Mouse (Mus musculus): Measurements from ENCODE around the gene Gsto2.
"Not testable (repeated sequence)": the region's sequence is repeated elsewhere in the genome, so short reads cannot be mapped to it uniquely, and the experiment has no call there.

Gsto2 gene

DNA sequence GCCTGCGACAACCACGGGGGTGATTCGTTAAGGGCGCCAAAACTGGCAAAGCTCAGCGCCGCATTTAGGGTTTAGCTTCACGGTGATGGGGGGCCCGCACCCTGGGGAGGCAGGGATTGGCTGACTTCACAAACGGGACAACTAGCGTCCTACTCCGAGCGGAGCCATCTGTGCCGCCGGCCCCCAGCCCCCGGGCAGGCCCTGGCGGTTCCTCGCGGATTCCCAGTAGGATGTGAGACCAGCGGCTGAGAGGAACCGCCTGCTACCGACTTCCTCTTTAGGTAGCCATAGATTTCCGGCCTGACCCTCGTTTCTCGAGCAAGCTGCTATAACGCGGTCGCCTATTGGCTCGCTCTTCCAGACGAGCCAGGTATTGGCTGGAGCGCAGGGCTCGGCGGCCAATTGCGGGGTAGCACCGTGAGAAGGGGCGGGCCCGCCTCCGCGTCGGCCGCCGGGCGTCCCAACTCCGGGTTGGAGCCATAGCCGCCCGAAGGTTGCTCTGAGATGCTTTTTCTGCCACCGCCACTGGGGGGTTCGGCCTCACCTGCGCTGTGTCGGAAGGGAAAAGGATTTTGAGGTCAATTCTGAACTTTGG is at the start of gene Gsto2:
Gsto2 (plus strand) TSS at position 182 of the 595 bp plus-strand sequence.
- POLR2A ChIA-PET, result interaction anchor here (0.5 to 2.4 kb wide), 15 partner anchors 9 to 329 kb away, joined by 3 to 17 read pairs (median 3); partner anchors contain the start of gene Gsto1 (in 1 of the 4)
- CTCF ChIA-PET, result interaction anchor here (0.5 to 1.4 kb wide), 9 partner anchors 11 to 509 kb away, joined by 3 to 8 read pairs (median 3); no protein-coding TSS in a partner anchor

DNA sequence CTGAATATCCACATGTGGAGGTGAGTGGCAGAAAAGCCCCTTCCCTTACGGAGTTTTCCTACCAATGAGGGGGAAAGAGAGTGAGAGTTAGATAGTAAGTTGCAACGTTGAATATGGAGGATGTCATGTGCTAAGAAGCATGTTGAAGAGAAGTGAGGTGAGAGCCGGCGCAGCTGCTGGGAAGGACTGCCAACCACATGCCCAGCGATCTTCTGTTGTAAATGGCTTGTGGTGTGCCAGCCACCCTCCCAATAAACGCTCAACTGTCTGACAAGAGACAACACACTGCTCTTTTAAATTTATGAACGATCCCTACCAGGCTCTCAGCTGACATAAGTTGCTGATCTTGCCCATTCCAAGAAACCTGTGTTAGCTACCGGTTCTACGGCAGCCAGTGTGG is 47.6 kb upstream of the Gsto2 start:
- CTCF ChIA-PET, result no interaction called here
- POLR2A ChIA-PET, result no interaction called here

DNA sequence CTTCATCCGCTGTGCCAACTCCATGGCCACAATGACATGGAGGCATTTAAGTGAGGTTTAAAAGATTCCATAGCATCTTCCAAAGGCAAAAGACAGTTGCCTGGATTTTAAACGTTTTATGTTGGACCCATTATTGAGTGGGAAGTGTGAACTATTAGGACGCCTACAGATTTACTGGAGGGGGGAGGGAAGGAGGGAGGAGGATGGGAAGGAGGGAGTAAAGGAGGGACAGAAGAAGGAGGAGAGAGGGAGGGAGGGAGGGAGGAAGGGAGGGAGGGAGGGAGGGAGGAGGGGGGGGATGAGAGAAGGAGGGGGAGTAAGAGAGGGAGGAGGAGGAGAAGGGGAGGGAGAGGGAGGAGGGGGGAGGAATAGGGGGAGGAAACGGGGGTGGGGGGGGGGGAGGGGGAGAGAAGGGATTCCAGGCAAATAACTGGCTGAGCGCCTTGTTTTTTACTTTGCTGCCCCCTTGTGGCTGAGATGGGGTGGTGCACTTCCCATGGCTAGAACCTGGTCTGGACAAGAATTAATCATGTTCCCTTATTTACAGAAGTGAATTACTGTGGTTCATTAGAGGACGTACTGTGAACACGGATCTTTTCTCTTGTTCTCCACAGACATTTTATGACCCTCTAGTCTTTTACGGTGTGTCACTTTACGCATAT is 44.4 kb upstream of the Gsto2 start:
- ChIA-PET CTCF (interaction anchor here in 3 of 4 experiments (0.5 to 1.1 kb wide), 6 partner anchors 10 to 237 kb away, joined by 3 to 5 read pairs (median 3); no protein-coding TSS in a partner anchor), POLR2A (interaction anchor here in 1 of 4 experiments (0.6 to 1.6 kb wide), 4 partner anchors 8 to 74 kb away, joined by 3 to 5 read pairs (median 5); no protein-coding TSS in a partner anchor)

DNA sequence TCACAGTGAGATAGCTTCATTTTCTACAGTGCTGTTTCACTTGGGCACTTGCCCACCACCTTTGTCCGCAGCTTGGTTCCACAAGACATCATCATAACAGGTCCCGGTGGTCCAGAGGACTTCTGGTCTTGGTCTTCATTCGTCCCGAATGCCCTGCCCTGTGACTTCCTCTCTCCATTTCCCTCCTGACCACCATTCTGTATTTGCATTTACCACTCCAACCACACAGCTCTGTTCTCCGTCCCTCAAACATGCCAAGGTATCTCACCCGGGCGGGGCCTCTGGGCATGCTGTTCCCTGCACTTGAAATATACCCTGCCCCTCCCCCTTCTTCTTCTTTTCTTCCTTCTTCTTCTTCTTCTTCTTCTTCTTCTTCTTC is 43.9 kb upstream of the Gsto2 start:
- POLR2A ChIA-PET, result interaction anchor here in 1 of 4 experiments (0.7 to 1.6 kb wide), 3 partner anchors 8 to 42 kb away, joined by 5 read pairs; no protein-coding TSS in a partner anchor
- CTCF ChIA-PET, result interaction anchor here in 3 of 4 experiments (0.5 to 1.1 kb wide), 3 partner anchors 9 to 61 kb away, joined by 3 to 4 read pairs (median 3); no protein-coding TSS in a partner anchor

DNA sequence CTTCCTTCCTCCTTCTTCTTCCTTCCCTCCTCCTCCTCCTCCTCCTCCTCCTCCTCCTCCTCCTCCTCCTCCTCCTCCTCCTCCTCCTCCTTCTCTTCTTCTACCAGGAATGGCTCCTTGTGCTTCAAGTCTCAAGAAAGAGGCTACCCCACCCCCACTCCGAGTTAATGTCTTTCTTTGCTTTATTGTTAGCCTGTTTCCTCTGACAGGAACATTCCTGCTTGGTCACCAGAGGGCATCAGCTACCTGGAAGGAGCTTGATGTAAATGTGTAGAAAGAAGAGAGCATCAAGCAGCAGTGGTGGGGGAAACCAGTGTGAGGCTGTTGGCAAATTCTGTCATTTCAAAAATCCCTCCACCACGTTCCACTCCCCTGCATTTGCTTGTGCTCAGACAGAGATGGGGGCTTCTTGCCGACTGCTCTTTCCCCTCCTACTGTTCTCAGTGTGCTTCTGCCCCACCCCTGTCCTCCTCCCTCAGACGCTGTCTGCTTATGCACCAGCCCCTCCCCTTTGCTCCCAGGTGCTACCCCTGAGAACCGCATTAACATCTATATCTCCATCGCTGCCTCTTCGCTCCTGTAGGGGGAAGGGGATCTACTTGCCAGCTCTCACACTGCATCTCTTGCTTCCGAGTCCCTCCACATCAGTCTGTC is 43.1 kb upstream of the Gsto2 start:
- POLR2A ChIA-PET, result interaction anchor here in 2 of 4 experiments (1.0 to 1.6 kb wide), 3 partner anchors 9 to 195 kb away, joined by 3 to 5 read pairs (median 5); no protein-coding TSS in a partner anchor
- CTCF ChIA-PET, result interaction anchor here in 2 of 4 experiments (0.5 to 0.9 kb wide), 7 partner anchors 9 to 1209 kb away, joined by 3 to 12 read pairs (median 5); no protein-coding TSS in a partner anchor

DNA sequence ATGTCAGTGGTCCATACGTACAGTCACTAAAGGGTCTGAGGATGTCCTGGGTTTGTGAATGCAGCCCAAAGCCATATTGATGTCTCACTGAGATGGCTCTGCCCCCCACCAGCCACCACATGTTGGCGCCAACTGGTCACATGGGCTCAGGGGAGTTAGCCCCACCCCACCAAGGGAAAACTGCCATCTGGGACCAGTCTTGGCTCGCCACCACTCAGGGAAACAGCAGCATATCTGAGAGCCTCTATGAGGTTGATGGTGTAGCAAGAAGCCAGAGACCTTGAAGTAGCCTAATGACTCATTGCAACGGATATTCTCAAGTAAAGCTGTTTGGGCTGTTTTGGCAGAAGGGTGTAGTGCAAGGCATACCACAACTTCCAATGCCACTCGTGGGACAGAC is 41.3 kb upstream of the Gsto2 start:
- ChIA-PET POLR2A (no interaction called here), CTCF (interaction anchor here in 3 of 4 experiments (0.6 kb wide), 3 partner anchors 15 to 285 kb away, joined by 3 to 16 read pairs (median 5); no protein-coding TSS in a partner anchor)

DNA sequence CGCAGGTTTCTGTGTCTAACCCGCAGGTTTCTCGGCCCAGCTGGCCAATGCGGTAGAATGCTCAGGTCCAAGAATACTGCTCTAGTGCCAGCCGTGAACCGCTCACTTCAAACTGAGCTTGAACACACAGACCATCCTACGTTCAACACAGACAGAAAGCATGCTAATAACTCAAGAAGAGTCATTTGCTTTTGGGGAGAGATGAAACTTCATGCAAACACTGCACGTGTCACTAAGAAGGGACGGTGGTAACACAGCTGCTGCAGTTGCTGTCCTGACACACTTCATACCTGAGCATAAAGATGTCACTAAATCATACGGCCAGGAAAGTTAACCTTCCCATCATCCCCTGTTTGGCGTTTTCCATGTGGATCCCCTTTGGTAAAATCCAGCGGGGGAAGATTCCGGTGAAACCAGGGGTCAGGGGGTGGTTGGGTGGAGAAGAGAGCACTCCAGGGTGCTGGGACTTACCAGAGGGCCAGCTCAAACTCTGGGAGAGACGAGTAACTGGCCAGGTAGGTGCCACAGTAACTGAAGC is 35.4 kb upstream of the Gsto2 start:
- ChIA-PET POLR2A (interaction anchor here in 2 of 4 experiments (0.7 to 2.1 kb wide), 6 partner anchors 9 to 81 kb away, joined by 3 to 7 read pairs (median 4); no protein-coding TSS in a partner anchor), CTCF (interaction anchor here in 3 of 4 experiments (0.5 to 2.1 kb wide), 5 partner anchors 10 to 305 kb away, joined by 3 to 10 read pairs (median 5); no protein-coding TSS in a partner anchor)

DNA sequence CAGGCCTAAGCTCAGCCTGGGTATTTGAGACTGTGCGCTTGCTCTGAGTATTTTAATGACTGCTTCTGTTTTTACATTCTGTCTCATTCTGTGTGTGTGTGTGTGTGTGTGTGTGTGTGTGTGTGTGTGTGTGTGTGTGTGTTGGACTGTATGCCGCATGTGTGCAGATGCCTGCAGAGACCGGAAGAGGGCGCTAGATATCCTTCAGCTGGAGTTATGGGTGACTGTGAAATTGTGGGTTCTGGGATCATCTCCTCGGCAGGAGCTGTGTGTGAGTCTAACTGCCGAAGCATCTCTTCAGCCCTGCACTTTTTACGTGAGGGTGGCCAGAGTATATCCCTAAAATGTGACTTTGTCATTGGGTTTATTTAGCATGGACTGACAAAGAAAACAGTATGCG is 34.2 kb upstream of the Gsto2 start:
- ChIA-PET POLR2A (interaction anchor here in 2 of 4 experiments (0.6 to 2.1 kb wide), 5 partner anchors 10 to 36 kb away, joined by 3 to 5 read pairs (median 3); no protein-coding TSS in a partner anchor), CTCF (interaction anchor here in 3 of 4 experiments (0.6 to 2.1 kb wide), 22 partner anchors 10 to 575 kb away, joined by 3 to 11 read pairs (median 4); partner anchors contain the start of genes Cfap43 (in 1 of the 3), Itprip (in 1 of the 3) and Stn1 (in 1 of the 3))

DNA sequence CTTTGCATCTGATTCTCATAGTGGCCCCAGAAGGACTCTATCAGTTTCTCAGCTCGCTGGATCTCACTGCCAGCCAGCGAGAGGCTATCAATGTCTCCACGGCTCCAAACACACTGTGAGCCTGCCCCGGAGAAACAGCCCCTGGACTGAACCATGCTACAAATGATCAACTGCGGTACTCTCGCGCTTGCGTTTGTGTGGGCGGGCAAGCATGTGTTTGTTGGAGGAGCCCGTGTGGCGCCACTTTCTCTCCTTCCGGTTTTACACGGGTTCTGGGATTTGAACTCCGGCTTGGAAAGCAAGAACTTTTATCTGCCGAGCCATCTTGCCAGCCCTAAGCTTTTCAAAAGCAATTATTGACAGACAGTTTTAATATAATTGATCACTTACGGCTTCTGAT is 33.0 kb upstream of the Gsto2 start:
- POLR2A ChIA-PET, result interaction anchor here in 1 of 4 experiments (0.6 kb wide), 1 partner anchor 17 kb away, joined by 4 read pairs; no protein-coding TSS in a partner anchor
- CTCF ChIA-PET, result interaction anchor here in 2 of 4 experiments (0.7 to 1.2 kb wide), 2 partner anchors 41 to 140 kb away, joined by 3 read pairs; partner anchors contain the start of gene Col17a1 (in 1 of the 2)

DNA sequence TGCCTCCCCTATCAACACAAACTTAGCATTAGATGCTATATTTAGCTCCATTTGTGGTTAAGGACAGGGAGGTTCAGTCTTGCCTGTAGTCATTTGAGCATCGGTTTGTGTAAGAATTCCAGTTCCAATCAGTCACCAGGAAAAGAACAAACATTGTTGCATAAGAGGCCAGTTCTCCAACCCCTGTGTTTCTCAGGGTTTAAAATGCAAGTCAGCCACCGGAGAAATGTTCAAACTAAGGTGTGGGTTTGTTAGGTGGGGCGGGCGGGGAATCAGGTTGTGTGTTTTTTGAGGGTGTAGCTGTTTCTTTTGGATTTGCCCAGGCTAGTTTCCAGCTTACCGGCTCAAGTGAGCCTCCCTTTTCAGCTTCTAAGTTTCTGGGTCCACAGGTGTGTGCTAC is 30.7 kb upstream of the Gsto2 start:
- POLR2A ChIA-PET, result interaction anchor here in 2 of 4 experiments (0.5 to 2.2 kb wide), 9 partner anchors 9 to 297 kb away, joined by 3 to 5 read pairs (median 3); partner anchors contain the start of genes Cfap43 (in 1 of the 2), Gsto1 (in 1 of the 2), Gsto2 (in 1 of the 2) and Itprip (in 1 of the 2)
- CTCF ChIA-PET, result interaction anchor here in 3 of 4 experiments (1.3 to 1.8 kb wide), 3 partner anchors 48 kb away, joined by 3 to 8 read pairs (median 7); no protein-coding TSS in a partner anchor

DNA sequence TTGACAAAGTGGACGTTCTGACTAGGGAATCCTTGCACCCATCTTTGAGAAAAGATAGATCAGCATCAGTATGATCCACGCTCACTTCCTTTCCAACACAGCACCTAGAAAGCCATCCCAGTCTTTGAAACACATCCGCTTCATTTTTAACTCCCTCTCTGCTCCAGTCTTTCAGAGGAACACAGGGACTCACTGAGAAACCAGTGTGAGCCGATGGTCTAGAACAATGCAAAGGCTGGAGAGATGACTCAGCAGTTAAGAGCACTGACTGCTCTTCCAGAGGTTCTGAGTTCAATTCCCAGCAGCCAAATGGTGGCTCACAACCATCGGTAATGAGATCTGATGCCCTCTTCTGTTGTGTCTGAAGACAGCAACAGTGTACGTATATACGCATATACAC is 29.6 kb upstream of the Gsto2 start:
- POLR2A ChIA-PET, result interaction anchor here in 2 of 4 experiments (1.0 to 2.2 kb wide), 5 partner anchors 19 to 299 kb away, joined by 3 to 5 read pairs (median 3); partner anchors contain the start of genes Gsto1 (in 1 of the 2), Gsto2 (in 1 of the 2), Sfr1 (in 1 of the 2) and Stn1 (in 1 of the 2)

DNA sequence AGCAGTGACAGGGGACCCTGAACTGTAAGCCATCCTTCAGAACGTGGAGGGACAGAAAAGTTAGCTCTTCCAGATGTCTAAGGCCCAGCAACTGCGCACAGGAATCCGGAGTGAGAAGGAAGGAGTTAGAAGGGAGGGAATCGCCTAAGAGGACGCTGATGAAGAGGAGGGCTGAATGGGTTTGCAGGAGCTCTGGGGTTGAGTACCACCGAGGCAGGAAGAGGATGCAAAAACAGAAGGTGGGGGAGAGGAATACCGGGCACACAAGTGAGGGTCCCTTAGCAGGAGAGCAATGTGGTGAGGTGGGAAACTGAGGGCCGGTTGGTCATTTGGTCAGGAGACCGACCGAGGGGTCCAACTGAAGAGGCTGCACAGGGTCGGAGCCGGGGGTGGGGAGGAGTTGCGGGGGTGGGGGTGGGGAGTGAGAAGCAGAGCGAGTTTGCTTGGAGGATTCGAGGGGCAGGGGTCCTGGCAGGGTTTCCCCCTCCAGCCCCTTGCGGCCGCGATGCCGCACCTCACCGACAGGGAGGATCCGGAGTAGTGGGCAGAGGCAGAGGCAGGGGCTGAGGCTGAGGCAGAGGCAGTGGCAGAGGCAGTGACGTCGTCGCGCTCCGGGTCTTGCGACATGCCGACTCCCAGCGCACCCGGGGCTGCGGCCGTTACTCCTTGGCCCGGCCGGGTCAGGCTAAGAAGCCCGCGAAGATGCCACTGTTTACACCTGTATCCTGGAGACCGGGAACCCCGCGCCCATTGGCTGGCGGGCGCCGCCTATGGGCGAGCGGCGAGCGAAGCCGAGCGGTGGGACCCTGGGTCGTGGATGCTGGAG is 28.4 kb upstream of the Gsto2 start:
- ChIA-PET CTCF (no interaction called here), POLR2A (interaction anchor here in 1 of 4 experiments (0.9 kb wide), 1 partner anchor 9 kb away, joined by 3 read pairs; no protein-coding TSS in a partner anchor)

More for the DNA sequence above, 29.6 kb upstream of the Gsto2 start:
- CTCF ChIA-PET, result no interaction called here

DNA sequence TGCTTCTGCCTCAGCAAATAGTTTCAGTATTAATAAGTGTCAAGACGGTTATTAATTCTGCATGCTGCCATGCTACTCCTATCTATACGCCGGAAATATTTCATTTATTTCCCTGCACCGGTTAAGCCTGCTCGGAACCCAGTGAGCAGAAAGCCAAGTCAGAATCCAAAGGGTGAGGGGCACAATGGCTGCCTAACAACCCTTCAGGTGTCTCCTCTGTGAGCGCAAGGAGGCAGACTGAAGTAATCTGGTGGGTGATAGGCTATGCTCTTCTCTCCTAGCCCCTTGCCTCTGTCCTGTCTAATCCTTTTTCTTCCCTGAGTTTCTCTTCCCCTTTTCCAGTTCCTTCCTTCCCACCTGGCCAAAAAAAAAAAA is 27.8 kb upstream of the Gsto2 start:
- POLR2A ChIA-PET, result interaction anchor here in 1 of 4 experiments (2.2 kb wide), 1 partner anchor 16 kb away, joined by 9 read pairs; no protein-coding TSS in a partner anchor
- CTCF ChIA-PET, result no interaction called here

DNA sequence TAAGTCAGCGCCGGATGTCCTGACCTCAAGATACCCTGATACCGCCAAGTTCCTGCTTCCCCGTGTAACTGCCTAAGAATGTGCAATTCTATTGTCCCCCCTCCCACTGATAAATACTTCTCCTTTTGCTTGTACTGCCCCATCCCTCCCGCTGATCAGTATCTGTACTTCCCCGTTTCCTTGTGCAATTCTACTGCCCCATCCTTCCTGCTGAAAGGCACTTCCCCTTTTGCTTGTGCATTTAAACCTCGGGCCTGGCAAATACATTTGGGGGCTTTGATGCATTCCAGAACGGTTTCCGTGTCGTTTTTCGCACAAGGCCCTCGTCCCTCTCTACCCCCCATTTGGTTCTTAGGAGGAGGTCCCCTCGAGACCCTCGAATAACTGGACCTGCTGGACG is 24.1 kb upstream of the Gsto2 start:
- CTCF ChIA-PET, result not testable (repeated sequence)
- POLR2A ChIA-PET, result interaction anchor here in 1 of 4 experiments (0.6 kb wide), 1 partner anchor 10 kb away, joined by 3 read pairs; no protein-coding TSS in a partner anchor

DNA sequence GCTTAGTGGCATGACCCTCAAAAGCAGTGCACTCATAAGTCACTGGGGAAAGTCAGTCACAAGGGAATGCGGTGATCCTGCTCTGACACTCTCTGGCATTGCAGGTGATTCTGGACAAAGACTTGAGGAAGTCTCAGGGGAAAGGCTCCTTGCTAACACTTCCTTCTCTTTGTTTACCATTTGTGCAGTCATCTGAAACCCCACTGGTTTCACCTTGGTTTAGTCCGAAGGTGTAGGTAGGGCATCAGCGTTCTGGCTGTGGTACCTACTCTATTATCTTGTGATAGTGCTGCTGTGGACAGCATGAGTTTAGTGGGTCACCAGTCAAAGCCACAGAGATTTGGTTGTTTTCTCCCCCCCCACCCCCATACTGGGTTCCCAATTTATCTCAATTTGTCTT is 15.6 kb upstream of the Gsto2 start:
- POLR2A ChIA-PET, result interaction anchor here in 1 of 4 experiments (0.6 kb wide), 1 partner anchor 102 kb away, joined by 5 read pairs; no protein-coding TSS in a partner anchor

DNA sequence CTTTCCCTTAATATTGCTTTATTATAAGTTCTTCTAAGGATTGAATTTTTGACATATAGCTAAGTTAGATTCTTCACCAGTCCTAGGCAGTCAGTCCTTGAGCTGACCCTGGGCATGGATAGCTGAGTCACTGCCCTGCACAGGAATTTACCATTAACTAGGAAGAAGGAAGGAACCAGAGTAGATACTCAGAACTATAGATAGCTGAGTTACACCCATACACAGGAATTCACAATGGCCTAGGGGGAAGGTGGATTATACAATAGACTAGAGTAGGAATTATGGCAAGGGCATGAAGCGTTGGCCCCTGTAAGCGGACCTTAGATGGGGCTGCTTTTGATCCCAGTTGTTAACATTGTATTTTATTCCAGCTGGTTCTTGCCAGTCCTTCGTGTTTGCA is 13.2 kb upstream of the Gsto2 start:
- ChIA-PET POLR2A (interaction anchor here in 2 of 4 experiments (0.8 to 2.8 kb wide), 4 partner anchors 13 to 17 kb away, joined by 4 to 17 read pairs (median 7); partner anchors contain the start of gene Gsto2 (in 2 of the 2)), CTCF (interaction anchor here in 2 of 4 experiments (0.6 to 1.0 kb wide), 2 partner anchors 30 to 33 kb away, joined by 4 read pairs; no protein-coding TSS in a partner anchor)

More for the DNA sequence above, 15.6 kb upstream of the Gsto2 start:
- CTCF ChIA-PET, result no interaction called here

DNA sequence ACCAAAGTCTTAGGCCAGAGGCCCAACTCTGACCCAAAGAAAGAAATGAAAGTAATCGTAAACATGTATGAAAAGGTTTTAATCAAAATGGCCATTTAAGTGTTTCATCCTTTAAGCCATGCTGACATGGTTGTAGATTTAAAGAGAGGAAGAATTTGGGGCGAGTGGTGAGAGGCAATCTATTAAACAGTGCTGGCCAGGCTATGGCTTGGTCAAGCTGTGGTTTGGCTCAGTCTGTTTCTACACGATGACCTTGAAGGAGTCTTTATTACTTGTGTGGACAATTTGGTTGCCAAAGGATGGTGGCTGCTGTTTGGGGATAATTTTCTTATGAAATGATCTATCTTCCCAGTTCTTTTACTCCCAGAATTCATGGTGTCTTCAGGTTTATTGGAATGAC is 12.3 kb upstream of the Gsto2 start:
- ChIA-PET POLR2A (interaction anchor here in 2 of 4 experiments (0.7 to 2.8 kb wide), 3 partner anchors 12 to 14 kb away, joined by 3 to 17 read pairs (median 9); partner anchors contain the start of gene Gsto2 (in 1 of the 2)), CTCF (interaction anchor here in 1 of 4 experiments (1.4 kb wide), 1 partner anchor 13 kb away, joined by 6 read pairs; the partner anchor contains the start of gene Gsto2)
